Mouse (Mus musculus): ENCODE data around the gene Tlcd1.
"Not testable (repeated sequence)": the region's sequence is repeated elsewhere in the genome, so short reads cannot be mapped to it uniquely, and the experiment has no call there.

Tlcd1 gene

DNA sequence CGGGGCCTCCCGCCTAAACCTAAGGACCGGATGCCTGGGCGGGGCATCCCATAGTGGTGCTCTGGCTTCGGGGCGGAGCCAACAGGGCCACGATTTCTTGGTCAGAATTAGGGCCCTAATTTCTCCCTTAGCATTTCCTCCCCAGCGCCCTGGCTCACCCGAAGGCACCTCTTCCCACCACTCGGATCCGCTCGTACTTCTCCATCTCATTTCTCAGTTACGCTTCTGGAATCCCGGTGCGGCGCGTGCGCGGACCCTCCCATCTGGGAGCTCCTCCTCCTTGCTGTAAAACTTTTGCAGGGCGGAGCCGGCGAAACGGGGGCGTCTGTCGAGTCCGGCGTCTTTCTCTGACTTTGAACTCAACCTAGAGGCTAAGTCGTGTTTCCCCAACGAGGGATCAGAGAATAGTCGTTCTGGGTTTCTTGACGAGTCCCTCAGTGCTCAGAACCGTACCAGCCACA is at the start of gene Tlcd1, which contains the start of gene Nek8:
Tlcd1 (plus strand) TSS at position 310 of the 461 bp plus-strand sequence.
Nek8 (minus strand) TSS at position 274 of the 461 bp plus-strand sequence.
- DNase-seq (ENCODE audit: low read depth, low spot score) = no peak

GRCm38 (mm10) chr11:78126739-78127138 is 49.8 kb upstream of the Tlcd1 start:
- no peak for DNase-seq (ENCODE audit: low read depth, low spot score)

GRCm38 (mm10) chr11:78129458-78129857 is 47.1 kb upstream of the Tlcd1 start:
- no peak for DNase-seq (ENCODE audit: low read depth, low spot score)

DNA sequence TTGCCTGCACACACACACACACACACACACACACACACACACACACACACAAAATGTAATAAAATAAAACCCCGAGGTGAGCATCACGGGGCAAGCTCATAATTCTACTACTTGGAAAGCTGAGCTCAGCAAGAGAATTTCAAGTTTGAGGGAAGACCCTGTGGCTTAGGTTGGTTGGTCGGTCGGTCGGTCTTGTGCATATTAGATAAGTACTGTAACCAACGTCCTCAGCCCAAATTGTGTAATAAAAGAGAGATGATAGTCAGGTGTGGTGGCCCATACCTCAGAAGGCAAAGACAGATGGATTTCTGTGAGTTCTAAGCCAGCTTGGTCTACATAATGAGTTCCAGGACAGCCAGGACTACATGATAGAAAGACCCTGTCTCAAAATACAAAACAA is 42.6 kb upstream of the Tlcd1 start:
- no peak for DNase-seq (ENCODE audit: low read depth, low spot score)

GRCm38 (mm10) chr11:78134344-78134743 is 42.2 kb upstream of the Tlcd1 start:
- DNase-seq (ENCODE audit: low read depth, low spot score) = no peak

GRCm38 (mm10) chr11:78135314-78135713 is 41.2 kb upstream of the Tlcd1 start:
- DNase-seq (ENCODE audit: low read depth, low spot score) = not testable (repeated sequence)

DNA sequence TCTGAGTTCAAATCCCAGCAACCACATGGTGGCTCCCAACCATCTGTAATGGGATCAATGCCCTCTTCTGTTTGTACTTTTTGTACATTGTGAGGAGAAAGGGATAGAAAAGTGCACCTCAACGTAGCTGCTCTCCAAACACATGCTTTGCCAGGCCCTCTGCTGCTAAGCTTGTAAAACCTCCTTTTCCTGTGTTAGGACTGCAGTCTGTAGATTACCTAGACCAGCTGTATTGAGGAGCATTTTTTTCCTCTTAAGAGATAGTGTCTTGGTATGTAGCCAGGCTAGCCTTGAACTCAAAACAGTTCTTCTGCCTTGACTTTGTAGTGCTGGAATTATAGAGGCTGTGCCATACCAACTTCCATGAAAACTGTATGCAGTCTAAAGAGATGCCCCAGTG is 40.4 kb upstream of the Tlcd1 start:
- no peak for DNase-seq (ENCODE audit: low read depth, low spot score)

DNA sequence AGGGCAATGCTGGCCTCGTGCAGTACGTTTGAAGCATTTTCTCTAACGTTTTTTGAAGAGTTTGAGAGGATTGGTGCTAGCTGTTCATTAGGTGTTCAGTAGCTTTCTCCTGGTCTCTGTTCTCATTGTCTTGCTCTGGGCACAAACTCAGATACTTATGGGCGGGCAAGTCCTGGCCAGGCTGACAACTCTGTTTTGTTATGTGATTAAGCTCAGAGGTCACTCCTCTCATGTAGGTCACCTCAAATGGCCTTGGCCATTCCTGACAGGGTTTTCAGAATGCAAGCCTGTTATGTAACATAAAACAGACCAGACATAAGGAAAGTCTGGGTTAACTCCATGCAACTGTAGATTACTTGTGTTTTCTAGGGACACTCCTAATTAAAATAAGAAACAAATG is 38.9 kb upstream of the Tlcd1 start:
- DNase-seq (ENCODE audit: low read depth, low spot score) = no peak

- DNase-seq (ENCODE audit: low read depth, low spot score) = no peak
Measured at GRCm38 (mm10) chr11:78138023-78138422, 38.5 kb upstream of the Tlcd1 start.

- no peak for DNase-seq (ENCODE audit: low read depth, low spot score)
Measured at GRCm38 (mm10) chr11:78140665-78141064, 35.8 kb upstream of the Tlcd1 start.

- no peak for DNase-seq (ENCODE audit: low read depth, low spot score)
Measured at GRCm38 (mm10) chr11:78143520-78143919, 33.0 kb upstream of the Tlcd1 start.

DNA sequence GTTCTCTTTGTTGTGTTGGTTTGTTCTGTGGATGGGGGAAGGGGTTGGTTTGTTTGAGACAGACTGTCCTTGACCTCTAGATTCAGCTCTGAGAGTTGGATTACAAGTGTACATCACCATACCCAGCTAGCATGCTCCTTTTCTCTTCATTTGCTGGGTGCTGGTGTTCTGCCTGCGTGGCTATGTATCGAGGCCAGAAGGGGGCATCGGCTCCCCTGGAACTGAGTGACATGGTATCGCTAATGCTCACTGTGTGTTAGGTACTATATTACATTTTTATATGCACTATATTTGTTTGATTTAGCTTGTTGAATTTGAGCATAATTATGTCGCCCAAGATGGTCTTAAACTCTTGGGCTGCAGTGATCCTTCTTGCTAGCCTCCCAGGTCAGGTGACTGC is 30.3 kb upstream of the Tlcd1 start:
- no peak for DNase-seq (ENCODE audit: low read depth, low spot score)

- DNase-seq (ENCODE audit: low read depth, low spot score) = no peak
Measured at GRCm38 (mm10) chr11:78146707-78147543, 29.6 kb upstream of the Tlcd1 start.

DNA sequence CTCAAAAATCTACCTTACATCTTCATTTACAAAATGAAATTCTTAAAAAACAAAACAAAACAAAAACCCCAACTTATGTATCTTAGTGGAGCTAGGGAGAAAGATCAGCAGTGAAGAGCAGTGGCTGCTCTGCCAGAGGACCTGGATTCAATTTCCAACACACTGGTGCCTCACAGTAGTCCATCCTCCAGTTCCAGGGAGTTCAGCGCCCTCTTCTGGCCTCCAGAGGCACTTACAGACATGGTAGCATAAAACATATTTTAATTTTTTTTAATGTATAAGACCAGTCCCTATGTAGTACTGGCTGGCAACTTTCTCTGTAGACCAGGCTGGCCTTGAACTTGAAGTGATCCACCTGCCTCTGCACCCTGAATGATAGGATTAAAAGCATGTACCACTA is 25.4 kb upstream of the Tlcd1 start:
- DNase-seq (ENCODE audit: low read depth, low spot score) = no peak

- DNase-seq (ENCODE audit: low read depth, low spot score) = no peak
Measured at GRCm38 (mm10) chr11:78152299-78153231, 23.9 kb upstream of the Tlcd1 start.

DNA sequence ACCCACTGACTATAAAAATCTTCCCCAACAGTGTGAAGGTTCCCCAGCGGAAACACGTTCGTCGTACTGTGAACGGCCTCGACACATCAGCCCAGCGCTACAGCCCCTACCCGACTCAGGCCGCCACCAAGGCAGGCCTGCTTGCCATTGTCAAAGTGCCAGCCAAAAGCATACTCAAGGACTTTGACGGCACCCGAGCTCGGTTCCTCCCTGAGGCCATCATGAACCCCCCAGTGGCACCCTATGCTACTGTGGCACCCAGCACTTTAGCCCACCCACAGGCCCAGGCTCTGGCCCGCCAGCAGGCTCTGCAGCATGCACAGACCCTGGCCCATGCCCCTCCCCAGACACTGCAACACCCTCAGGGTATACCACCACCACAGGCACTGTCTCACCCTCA is 22.7 kb upstream of the Tlcd1 start:
- no peak for DNase-seq (ENCODE audit: low read depth, low spot score)

- DNase-seq (ENCODE audit: low read depth, low spot score) = no peak
Measured at GRCm38 (mm10) chr11:78155674-78156073, 20.8 kb upstream of the Tlcd1 start.

GRCm38 (mm10) chr11:78156156-78156699 is 20.3 kb upstream of the Tlcd1 start:
- DNase-seq (ENCODE audit: low read depth, low spot score) = no peak

DNA sequence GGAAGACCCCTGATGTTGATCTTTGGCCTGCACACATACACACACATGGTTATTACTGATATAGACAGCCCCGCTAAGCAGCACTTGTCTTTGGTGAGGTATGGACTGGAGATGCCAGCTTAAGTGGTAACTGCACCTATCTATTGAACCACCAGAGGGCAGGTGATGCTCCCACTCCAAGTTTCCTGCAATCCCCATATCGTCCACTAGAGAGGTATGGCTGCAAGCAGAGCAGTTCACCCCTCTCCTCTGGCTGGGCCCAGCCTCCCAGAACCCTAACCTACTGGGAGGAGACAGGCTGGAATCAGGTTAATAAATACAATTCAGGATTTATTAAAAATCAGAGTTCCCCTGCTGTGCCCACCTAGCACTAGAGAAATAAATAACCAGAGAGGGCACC is 17.4 kb upstream of the Tlcd1 start:
- no peak for DNase-seq (ENCODE audit: low read depth, low spot score)

GRCm38 (mm10) chr11:78159557-78159956 is 17.0 kb upstream of the Tlcd1 start:
- no peak for DNase-seq (ENCODE audit: low read depth, low spot score)

GRCm38 (mm10) chr11:78160171-78160570 is 16.3 kb upstream of the Tlcd1 start:
- DNase-seq (ENCODE audit: low read depth, low spot score) = no peak

- no peak for DNase-seq (ENCODE audit: low read depth, low spot score)
Measured at GRCm38 (mm10) chr11:78160675-78161074, 15.8 kb upstream of the Tlcd1 start.
